18 mouse cellular contexts compared by ENCODE assay signal in the genomic region with DNA sequence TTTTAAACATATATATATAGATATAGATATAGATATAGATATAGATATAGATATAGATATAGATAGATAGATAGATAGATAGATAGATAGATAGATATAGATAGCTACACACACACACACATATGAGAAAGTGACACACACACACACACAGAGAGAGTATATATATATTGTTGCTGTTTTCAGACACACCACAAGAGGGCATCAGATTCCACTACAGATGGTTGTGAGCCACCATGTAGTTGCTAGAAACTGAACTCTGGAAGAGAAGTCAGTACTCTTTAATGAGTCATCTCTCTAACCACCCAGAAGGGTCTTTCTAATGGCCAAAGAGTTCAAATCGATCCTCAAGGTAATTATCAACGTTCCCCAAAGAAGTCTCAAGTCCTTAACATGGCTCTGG.
DNase-seq lines count a peak whose midpoint lies in the region; ATAC-seq and TF ChIP-seq lines count a peak whose summit lies in the region.
"Had no signal": no experiment of that assay in that cellular context is flagged by ENCODE, and none has a peak within 500 bp of the region (broad histone marks: within the 10 kb centered on the region; RNA-seq: fewer than 3 reads in every experiment).

No protein-coding gene starts in this region.

- no peak overlapping the region for H3K4me3 ChIP-seq in hindbrain, postnatal 0 days (ENCODE audit: low read length)
- no peak overlapping the region for H3K4me3 ChIP-seq in hindbrain, embryonic 10.5 days
- no peak overlapping the region for H3K4me3 ChIP-seq in lung, embryonic 14.5 days (ENCODE audit: low read depth, low read length)
- H3K4me3 ChIP-seq in E14TG2a.4 (replicated peaks; ENCODE audit: low read length): no peak overlapping the region
- no peak overlapping the region for H3K4me3 ChIP-seq in liver, embryonic 12.5 days
- H3K4me3 ChIP-seq: embryonic facial prominence, embryonic 10.5 days; forebrain, embryonic 13.5 days; heart, embryonic 13.5 days; hindbrain, embryonic 12.5 days had no signal

- TF ChIP-seq CTCF in hindbrain, postnatal 0 days (IDR thresholded peaks at IDR 0.05; ENCODE audit: low read depth): peak; percentile 34
- TF ChIP-seq CTCF in lung, embryonic 14.5 days (IDR thresholded peaks at IDR 0.05; ENCODE audit: low read depth): 0 out of 2 replicates have a peak, but pooled peaks have one; percentile 22
- TF ChIP-seq CTCF in E14TG2a.4 (conservative IDR thresholded peaks at IDR 0.05; ENCODE audit: low read length): peak; percentile 17

- no peaks in the 10 kb centered on the region for H3K27me3 ChIP-seq in hindbrain, postnatal 0 days (ENCODE audit: insufficient read depth, low read length)
- H3K27me3 ChIP-seq in hindbrain, embryonic 10.5 days (ENCODE audit: insufficient read depth, poor library complexity, severe bottlenecking): no peaks in the 10 kb centered on the region
- no peaks in the 10 kb centered on the region for H3K27me3 ChIP-seq in lung, embryonic 14.5 days (ENCODE audit: insufficient read depth, low read length)
- H3K27me3 ChIP-seq in E14TG2a.4 (ENCODE audit: insufficient read depth, low read length): peaks cover 15% of the 10 kb centered on the region
- H3K27me3 ChIP-seq in splenic B cell, adult 2 months (ENCODE audit: control insufficient read depth, insufficient read depth, low read length, poor library complexity, severe bottlenecking): no peaks in the 10 kb centered on the region
- H3K27me3 ChIP-seq in liver, embryonic 12.5 days (replicated peaks): no peaks in the 10 kb centered on the region
- H3K27me3 ChIP-seq: forebrain, embryonic 13.5 days; heart, embryonic 13.5 days; hindbrain, embryonic 12.5 days had no signal

- no peaks in the 10 kb centered on the region for H3K36me3 ChIP-seq in hindbrain, postnatal 0 days (ENCODE audit: insufficient read depth, low read length)
- H3K36me3 ChIP-seq in hindbrain, embryonic 10.5 days: no peaks in the 10 kb centered on the region
- H3K36me3 ChIP-seq in lung, embryonic 14.5 days (ENCODE audit: insufficient read depth): no peaks in the 10 kb centered on the region
- no peaks in the 10 kb centered on the region for H3K36me3 ChIP-seq in E14TG2a.4 (ENCODE audit: insufficient read depth, low read length)
- no peaks in the 10 kb centered on the region for H3K36me3 ChIP-seq in splenic B cell, adult 2 months (ENCODE audit: control insufficient read depth, insufficient read depth, low read length, poor library complexity, severe bottlenecking)
- H3K36me3 ChIP-seq in liver, embryonic 12.5 days: no peaks in the 10 kb centered on the region
- H3K36me3 ChIP-seq: embryonic facial prominence, embryonic 10.5 days; heart, embryonic 13.5 days; hindbrain, embryonic 12.5 days had no signal

- ATAC-seq in hindbrain, postnatal 0 days: no peak
- no peak for ATAC-seq in lung, embryonic 14.5 days (ENCODE audit: insufficient read depth)
- no peak for ATAC-seq in liver, embryonic 12.5 days
- ATAC-seq: forebrain, embryonic 13.5 days; hindbrain, embryonic 16.5 days had no signal

- DNase-seq in hindbrain, postnatal 0 days (ENCODE audit: low spot score): no peak
- no peak for DNase-seq in hindbrain, embryonic 10.5 days (ENCODE audit: low spot score)
- DNase-seq in lung, embryonic 14.5 days: no peak
- no peak for DNase-seq in lung, adult 18-20 months
- DNase-seq in splenic B cell, adult 2 months (ENCODE audit: low read depth, low spot score): peak; percentile 5
- no peak for DNase-seq in B cell, adult 2 months
- DNase-seq: adrenal gland, postnatal 14 days; cerebellum, adult 11-12 months; cerebellum, postnatal 10 days; gastrocnemius, postnatal 10 days; heart, postnatal 36 days had no signal

- no peak overlapping the region for H3K9ac ChIP-seq in hindbrain, postnatal 0 days (replicated peaks; ENCODE audit: low read length)
- H3K9ac ChIP-seq in lung, embryonic 14.5 days: no peak overlapping the region
- H3K9ac ChIP-seq in liver, embryonic 12.5 days: no peak overlapping the region
- H3K9ac ChIP-seq: forebrain, embryonic 13.5 days; heart, embryonic 13.5 days; hindbrain, embryonic 12.5 days had no signal

- H3K9me3 ChIP-seq in hindbrain, postnatal 0 days (ENCODE audit: low read length): no peaks in the 10 kb centered on the region
- H3K9me3 ChIP-seq in hindbrain, embryonic 10.5 days: no peaks in the 10 kb centered on the region
- no peaks in the 10 kb centered on the region for H3K9me3 ChIP-seq in lung, embryonic 14.5 days (ENCODE audit: low read depth, low read length)
- no peaks in the 10 kb centered on the region for H3K9me3 ChIP-seq in E14TG2a.4 (ENCODE audit: low read length)
- H3K9me3 ChIP-seq in liver, embryonic 12.5 days (replicated peaks): no peaks in the 10 kb centered on the region
- H3K9me3 ChIP-seq: embryonic facial prominence, embryonic 10.5 days; forebrain, embryonic 13.5 days; heart, embryonic 13.5 days; hindbrain, embryonic 12.5 days had no signal

- no peak overlapping the region for H3K4me2 ChIP-seq in hindbrain, postnatal 0 days (ENCODE audit: low read depth, low read length)
- H3K4me2 ChIP-seq in lung, embryonic 14.5 days: no peak overlapping the region
- no peak overlapping the region for H3K4me2 ChIP-seq in liver, embryonic 12.5 days
- H3K4me2 ChIP-seq: forebrain, embryonic 13.5 days; heart, embryonic 13.5 days; hindbrain, embryonic 12.5 days had no signal

- H3K4me1 ChIP-seq in hindbrain, postnatal 0 days (ENCODE audit: insufficient read depth, low read length): no peaks in the 10 kb centered on the region
- H3K4me1 ChIP-seq in hindbrain, embryonic 10.5 days (replicated peaks): no peaks in the 10 kb centered on the region
- no peaks in the 10 kb centered on the region for H3K4me1 ChIP-seq in lung, embryonic 14.5 days (ENCODE audit: insufficient read depth)
- H3K4me1 ChIP-seq in E14TG2a.4 (replicated peaks; ENCODE audit: low read depth, low read length): peaks cover 11% of the 10 kb centered on the region
- no peaks in the 10 kb centered on the region for H3K4me1 ChIP-seq in liver, embryonic 12.5 days
- H3K4me1 ChIP-seq: embryonic facial prominence, embryonic 10.5 days; heart, embryonic 13.5 days; hindbrain, embryonic 12.5 days had no signal

- H3K27ac ChIP-seq in hindbrain, postnatal 0 days: no peak overlapping the region
- no peak overlapping the region for H3K27ac ChIP-seq in hindbrain, embryonic 10.5 days
- no peak overlapping the region for H3K27ac ChIP-seq in lung, embryonic 14.5 days (ENCODE audit: low read depth)
- H3K27ac ChIP-seq in liver, embryonic 12.5 days: no peak overlapping the region
- H3K27ac ChIP-seq: embryonic facial prominence, embryonic 10.5 days; forebrain, embryonic 13.5 days; heart, embryonic 13.5 days; hindbrain, embryonic 12.5 days had no signal

- WGBS in hindbrain, postnatal 0 days: 92% methylated on average over 2 of the region's 2 CpGs
- WGBS in hindbrain, embryonic 10.5 days: 91% methylated on average over 2 of the region's 2 CpGs
- WGBS in lung, embryonic 14.5 days: 90% methylated on average over 2 of the region's 2 CpGs
- WGBS in liver, embryonic 12.5 days (ENCODE audit: insufficient replicate concordance): 88% methylated on average over 2 of the region's 2 CpGs
